Mouse (Mus musculus) gastrocnemius, postnatal 25 days (tissue): Measurements from ENCODE around the gene Eif2ak2. TPM values are rescaled to one million over a fixed set of nuclear protein-coding genes. Genes with fewer than 3 reads are reported as not detected.

ENCODE experiments used
- DNase-seq: peaks from one replicate; pipeline ENCODE4 v3.0.0; 2022
- long read RNA-seq, 2 experiments: library from polyadenylated mRNA; stranded (forward); transcript quantifications; one replicate each; pipeline ENCODE4 v2.0.0; 2021
- total RNA-seq, 2 experiments: library from RNA; stranded (reverse); gene quantifications; 1 replicate in 1 of 2; 2 replicates in 1 of 2; pipeline ENCODE4 v1.2.3; 2021

Eif2ak2 gene
- total RNA-seq: 1 to 10 TPM; 4.4 to 4.5 TPM
- long read RNA-seq, experiment 1: 0 reads
- long read RNA-seq, experiment 2, partial matches to known transcripts: 0 of 1 reads
- long read RNA-seq, experiment 2, other reads (novel, unspliced or antisense): 1 of 1 reads

- DNase-seq: peak; percentile 74
These were observed at the start of gene Eif2ak2 for GRCm38 (mm10) chr17:78882401-78883112. Gene Eif2ak2 (minus strand): TSS chr17:78882573.

DNA sequence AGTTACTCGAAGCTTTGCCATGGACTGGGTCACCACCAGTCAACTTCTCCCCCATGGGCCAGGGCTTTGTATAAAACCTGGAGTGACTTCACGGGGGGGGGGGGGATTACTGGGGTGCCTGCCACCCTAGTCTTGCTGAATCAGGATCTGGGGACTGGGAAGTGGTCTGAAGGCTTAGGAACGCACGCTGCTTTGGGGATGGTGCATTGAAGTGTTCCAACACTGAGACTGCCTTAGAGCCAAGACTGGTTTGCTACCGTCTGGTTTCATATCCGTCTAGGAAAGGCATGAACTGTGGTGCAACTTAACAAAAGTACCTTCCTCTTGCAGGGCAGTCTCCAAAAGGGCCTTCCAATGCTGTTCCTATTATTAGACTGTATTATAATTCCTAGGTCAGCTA lies 35.3 kb upstream of the Eif2ak2 start:
- no peak for DNase-seq

DNA sequence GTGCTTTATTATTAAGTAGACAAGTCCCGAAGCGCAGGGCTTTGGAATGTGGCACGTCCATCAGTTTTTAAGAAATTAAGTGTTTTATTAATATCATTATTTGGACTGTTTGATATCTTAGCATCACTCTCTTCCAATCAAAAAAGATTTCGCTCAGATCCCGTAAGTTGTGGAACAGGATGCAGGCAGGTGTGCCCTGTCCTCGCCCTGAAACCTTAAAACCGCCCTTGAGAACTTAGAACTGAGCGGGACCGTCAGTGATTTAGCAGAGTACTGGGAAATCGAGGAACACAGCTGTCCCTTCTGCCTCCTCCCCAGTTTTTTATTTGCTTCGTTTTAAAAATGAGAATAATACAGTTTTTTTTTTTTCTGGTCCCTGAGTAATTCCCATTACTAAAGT lies 34.5 kb upstream of the Eif2ak2 start:
- no peak for DNase-seq

DNA sequence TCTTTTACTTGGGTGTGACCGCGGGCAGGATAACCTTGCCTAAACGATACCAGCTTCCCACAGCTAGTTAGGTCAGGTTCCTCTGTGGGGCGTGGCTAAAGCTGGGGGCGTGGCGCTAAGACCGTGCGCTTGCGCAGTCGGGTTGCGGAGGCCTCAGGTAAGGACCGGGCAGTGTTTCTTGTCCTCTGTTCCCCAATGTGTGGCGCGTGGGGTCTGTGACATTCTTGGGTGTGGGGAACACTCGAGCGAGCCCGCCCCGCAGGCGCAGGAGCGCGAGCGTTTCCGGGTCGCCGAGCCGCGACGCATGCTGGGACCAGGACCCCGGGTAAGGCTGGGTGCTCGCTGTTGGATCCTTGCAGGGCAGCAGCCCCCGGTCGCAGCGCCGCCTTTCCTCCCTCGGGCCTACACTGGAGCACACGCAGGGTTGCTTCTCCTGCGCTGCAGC lies 34.0 kb upstream of the Eif2ak2 start, which contains the start of gene Cebpzos:
Cebpzos (plus strand) TSS at position 132 of the 445 bp plus-strand sequence.
- DNase-seq: peak; percentile 81

DNA sequence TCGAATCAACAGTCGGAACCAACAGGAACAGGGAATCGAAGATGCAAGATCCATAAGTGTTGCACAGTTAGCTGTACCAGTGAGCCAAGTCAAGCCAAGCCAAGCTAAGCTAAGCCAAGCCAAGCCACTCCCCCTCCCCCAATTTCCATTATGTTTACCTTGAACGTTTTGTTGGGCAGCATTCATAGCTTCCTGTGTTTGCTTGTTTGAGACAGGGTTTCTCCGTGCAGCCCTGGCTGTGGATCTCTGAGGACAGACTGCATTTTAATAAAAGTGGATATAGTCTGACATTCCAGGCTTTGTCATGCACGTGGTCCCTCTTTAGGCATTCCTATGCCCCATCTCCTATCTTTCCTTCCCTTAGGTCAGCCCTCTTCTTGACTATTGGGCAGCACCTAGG lies 33.4 kb upstream of the Eif2ak2 start:
- DNase-seq: no peak

GRCm38 (mm10) chr17:78913921-78914320 lies 31.5 kb upstream of the Eif2ak2 start:
- DNase-seq: no peak

DNA sequence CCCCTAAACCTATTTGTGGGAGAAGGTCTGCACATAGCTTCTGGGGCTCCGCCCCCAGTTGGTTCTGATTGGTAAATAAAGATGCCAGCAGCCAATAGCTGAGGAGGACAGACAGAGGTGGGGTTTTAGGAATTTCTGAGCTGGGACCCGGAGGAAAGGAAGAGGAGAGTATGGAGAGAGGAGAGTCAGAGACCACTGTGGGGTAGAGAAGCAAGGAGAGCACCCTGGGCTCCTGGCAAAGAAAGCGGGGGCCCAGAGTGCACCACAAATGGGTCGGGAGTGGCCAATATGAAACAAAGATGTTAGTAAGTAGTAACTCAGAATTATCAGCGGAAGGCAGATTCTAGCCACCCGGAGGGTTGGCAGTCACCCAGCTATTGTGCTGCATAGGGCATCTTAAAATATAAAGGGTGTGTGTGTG lies 30.5 kb upstream of the Eif2ak2 start:
- no peak for DNase-seq

GRCm38 (mm10) chr17:78909374-78909773 lies 27.0 kb upstream of the Eif2ak2 start:
- no peak for DNase-seq

- no peak for DNase-seq
These were observed 24.5 kb upstream of the Eif2ak2 start, which contains the start of gene Sult6b1 for GRCm38 (mm10) chr17:78906892-78907291. Gene Sult6b1 (minus strand): TSS chr17:78906992.

DNA sequence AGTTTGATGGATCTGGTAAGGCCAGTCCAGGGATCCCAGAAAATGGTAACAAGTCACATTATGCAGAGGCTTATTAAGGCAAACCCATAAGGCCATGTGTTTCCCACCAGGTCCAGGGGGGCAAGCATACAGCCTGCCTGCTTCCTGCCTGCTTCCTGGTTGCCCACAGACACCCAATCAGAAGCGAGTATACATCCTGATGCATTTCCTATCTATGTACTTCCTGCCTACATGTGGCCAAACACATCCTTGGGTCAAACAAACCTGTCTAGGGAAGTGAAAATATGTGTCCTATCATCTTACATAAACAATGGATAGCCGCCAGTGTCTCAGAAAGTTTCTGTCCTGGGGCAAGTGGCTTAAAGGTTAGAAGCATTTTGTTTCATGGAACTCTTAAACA lies 20.8 kb upstream of the Eif2ak2 start:
- no peak for DNase-seq

DNA sequence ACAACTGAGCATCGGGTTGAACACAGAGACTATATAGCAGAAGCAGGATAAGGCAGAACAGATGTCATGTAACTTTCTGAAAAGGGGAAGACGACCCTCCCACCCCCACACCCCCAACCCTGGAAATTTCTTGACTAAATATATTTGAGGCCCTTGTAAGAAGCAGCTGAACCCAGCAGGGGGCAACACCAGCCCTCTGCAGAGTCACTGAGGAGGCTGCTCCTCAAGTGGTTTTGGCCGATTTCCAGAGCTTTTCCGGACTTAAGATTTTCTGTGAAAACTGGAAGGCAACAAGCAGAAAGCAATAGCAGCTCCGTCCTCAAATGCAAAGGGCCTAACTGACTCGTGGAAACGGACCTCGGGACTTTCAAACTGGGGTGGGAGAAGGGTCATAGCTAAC lies 13.0 kb upstream of the Eif2ak2 start:
- no peak for DNase-seq

DNA sequence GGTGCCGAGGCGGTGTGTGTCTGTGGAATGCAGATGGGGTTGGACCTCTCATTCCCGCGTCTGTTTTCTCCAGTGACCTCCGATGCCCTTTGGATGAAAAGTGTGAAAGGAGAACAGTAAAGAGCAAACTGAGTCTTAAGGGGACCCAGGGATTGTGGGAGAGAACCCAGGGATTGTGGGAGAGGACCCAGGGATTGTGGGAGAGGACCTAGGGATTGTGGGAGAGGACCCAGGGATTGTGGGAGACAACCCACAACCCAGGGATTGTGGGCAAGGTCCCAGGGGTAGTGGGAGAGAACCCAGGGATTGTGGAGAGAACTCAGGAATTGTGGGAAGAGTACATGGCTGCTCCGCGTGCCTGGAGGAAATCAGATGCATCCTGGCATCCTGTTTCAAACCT lies 12.6 kb upstream of the Eif2ak2 start:
- DNase-seq: no peak

DNA sequence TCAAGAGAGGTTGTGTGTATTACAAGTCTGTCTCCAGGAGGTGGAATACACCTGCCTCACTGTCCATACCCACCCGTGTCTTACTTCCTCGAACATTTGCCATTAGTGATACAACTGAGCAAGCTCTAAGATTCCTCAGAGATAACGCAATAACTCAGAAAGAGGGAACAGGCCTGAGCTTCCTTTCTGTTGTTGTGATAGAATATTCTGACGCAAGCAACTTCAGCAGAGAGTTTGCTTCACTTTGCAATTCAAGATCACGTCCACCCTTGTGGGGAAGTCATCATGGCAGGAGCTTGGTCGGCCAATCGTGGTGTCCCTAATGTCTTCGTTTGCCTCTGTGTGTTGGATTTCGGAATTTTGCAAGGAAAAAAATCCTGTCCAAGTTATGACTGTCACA lies 8.6 kb upstream of the Eif2ak2 start:
- no peak for DNase-seq

DNA sequence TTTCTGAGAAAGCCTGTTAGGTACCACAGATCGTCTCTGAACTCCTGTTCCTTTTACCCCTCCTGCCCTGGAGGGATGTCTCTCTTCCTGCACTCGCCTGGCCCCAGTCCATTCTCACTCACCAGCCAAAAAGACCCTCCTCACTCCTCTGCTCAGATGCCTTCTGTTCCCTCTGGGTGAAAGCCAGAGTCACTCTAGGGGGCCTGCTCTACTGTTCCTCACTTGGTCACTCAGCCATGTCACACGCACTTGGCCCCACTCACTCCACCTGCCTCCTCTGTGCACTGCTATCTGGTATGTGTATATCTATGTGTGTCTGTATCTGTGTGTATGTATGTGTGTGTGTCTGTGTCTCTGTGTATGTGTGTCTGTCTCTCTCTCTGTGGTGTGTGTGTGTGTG lies 6.8 kb upstream of the Eif2ak2 start:
- DNase-seq: no peak

- no peak for DNase-seq
These were observed 6.2 kb upstream of the Eif2ak2 start for GRCm38 (mm10) chr17:78888554-78888953.

DNA sequence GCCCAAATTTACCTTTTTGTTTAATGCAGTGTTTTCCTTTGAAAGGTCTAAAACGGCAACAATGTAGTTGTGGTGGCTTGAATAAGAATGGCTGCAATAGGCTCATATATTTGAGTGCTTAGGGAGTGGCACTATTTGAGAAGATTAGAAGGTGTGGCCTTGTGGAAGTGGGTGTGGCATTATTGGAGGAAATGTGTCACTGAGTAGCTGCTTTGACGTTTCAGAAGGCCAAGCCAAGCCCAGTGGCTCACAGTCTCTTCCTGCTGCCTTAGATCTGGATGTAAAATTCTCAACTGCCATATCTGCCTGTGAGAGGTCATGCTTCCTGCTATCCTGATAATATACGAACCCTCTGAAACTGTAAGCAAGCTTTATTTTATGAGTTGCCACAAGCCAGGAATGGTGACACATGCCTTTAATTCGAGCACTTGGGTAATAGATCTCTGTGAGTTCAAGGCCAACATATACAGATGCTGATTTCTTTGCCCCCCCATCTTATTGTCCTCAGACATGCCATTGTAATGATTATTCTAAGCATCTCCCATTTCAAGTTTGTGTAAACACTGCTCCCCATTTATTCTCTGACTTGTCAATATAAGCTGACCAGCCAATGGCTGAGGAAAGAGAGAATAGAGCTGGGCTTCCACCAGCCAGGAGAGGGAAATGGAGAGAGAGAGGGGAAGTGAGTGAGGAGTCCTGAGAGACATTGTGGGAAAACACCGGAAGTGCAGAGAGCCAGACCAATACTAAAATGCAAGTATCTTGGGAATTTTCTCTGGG lies 3.1 kb upstream of the Eif2ak2 start:
- no peak for DNase-seq

GRCm38 (mm10) chr17:78883291-78883690 lies 918 bp upstream of the Eif2ak2 start:
- no peak for DNase-seq

DNA sequence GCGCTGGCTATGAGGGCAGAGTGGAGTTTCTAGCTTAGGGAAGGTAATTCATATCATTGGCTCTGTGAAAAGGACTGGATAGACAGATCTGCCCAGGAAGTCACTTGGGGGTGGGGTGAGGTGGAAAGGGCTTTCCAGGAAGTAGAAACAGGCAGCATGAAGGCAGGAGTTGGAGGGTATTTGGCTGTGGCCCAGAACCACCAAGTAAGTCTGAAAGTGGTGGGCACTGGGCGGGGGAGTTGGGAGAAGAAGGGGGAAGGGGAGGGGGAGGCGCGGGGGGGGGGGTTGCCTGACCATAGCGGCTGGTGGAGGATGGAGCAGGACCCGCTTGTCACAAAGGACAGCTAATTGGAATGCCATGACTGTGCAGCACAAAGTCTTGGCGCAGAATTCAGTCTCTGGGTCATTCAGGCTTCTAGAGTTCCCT lies 482 bp downstream of the Eif2ak2 start:
- no peak for DNase-seq

DNA sequence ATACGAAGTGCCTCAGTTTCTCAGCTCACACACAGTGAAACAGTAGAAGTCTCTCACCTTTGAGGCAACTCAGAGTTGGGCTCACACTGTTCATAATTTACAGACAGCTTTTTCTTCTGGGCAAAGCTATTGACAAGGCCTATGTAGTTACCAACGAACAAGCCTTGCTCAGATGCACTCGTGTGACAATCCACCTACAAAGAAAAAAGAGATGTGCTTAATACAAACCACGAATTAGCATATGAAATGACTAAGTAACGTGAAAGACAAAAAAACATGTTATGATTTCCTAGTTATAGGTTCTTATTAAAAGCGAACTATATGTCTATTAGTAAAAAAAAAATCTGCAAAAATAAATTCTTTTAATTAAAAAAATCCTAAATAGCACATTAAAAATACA lies 8.5 kb downstream of the Eif2ak2 start:
- no peak for DNase-seq

DNA sequence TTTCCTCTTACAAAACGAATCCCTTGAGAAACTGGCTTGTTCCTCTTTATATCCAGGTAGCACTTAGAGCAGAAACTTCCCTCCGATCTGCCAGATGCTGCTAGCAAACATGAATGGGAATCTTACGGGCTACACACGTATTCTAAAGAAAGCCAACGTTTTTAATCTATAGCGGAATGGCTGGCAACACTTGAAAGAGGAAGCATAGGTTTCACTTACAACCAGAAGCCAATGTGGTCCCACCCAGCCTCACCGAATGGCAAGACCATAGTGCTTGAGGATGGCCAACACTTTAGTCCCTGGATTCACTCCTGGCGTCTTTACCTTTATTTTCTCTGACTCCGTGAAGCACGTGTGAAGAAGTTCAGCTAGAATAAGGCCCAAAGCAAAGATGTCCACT lies 26.1 kb downstream of the Eif2ak2 start:
- no peak for DNase-seq

DNA sequence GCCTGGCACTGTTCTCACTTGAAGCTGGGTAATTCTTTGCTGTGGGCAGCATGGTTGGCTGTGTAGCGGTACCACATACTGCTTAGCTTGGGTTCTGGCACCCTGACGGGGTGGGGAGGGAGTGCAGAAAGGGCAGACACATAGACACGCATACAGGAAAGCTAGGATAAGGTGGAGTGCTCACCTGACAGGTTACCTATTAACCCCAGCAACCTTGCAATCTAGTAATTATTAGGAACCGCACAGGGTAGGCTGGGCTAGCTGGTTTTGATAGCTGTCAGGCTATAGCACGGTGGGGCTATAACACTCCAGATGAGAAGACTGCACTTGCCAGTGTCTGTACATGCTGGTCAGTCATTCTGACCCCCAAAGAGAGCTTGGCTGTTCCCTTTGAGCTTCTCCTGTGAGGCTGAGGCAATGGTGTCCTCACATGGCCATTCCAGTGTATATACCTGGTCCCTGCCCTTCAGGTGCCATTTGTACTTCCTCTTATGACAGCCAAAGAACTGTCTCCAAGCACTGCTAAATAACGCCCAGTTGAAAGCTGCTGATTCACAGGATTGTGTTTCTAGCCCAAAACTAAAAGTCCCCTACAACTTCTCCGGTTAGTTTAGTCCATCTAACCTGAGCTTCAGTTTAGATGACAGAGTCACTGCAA lies 40.0 kb downstream of the Eif2ak2 start:
- no peak for DNase-seq

GRCm38 (mm10) chr17:78836056-78836455 lies 46.3 kb downstream of the Eif2ak2 start:
- DNase-seq: no peak
